Mouse (Mus musculus) stomach, embryonic 15.5 days (tissue): Measurements from ENCODE around the gene Jade1. TPM values are rescaled to one million over a fixed set of nuclear protein-coding genes. Genes with fewer than 3 reads are reported as not detected.

Source experiments
- ATAC-seq: fragments of 200-750 bp; cut with Nextera tagmentation; 2 replicates; pipeline ENCODE4 v1.8.0; 2017; ENCODE audit warnings: low read depth, moderate number of reproducible peaks, moderate TSS enrichment; ENCODE audit not compliant: insufficient read depth, low FRiP score
- H3K27ac ChIP-seq: fragments of 300-500 bp; sonication (generic); 2 replicates; pipeline ENCODE4 v1.5.1; 2015; ENCODE audit warnings: mild to moderate bottlenecking, inconsistent platforms
- H3K27me3 ChIP-seq: fragments of 300-500 bp; sonication (generic); replicated peaks from 2 replicates; pipeline ENCODE4 v1.6.1; 2015; ENCODE audit warnings: inconsistent platforms
- H3K36me3 ChIP-seq: fragments of 300-500 bp; sonication (generic); 2 replicates; pipeline ENCODE4 v1.6.1; 2015; ENCODE audit warnings: inconsistent platforms
- H3K4me1 ChIP-seq: fragments of 300-500 bp; sonication (generic); 2 replicates; pipeline ENCODE4 v1.6.1; 2015; ENCODE audit warnings: inconsistent platforms
- H3K4me2 ChIP-seq: fragments of 300-500 bp; sonication (generic); 2 replicates; pipeline ENCODE4 v1.6.1; 2015; ENCODE audit warnings: mild to moderate bottlenecking, inconsistent platforms
- H3K4me3 ChIP-seq: fragments of 300-500 bp; sonication (generic); replicated peaks from 2 replicates; pipeline ENCODE4 v1.5.1; 2015; ENCODE audit warnings: inconsistent platforms
- H3K9ac ChIP-seq: fragments of 300-500 bp; sonication (generic); 2 replicates; pipeline ENCODE4 v1.6.1; 2015; ENCODE audit warnings: inconsistent platforms
- H3K9me3 ChIP-seq: fragments of 300-500 bp; sonication (generic); 2 replicates; pipeline ENCODE4 v1.6.1; 2016; ENCODE audit warnings: inconsistent platforms
- WGBS: fragments of 180-500 bp; shearing (Covaris S2); methylation state at CpG from one replicate; pipeline ENCODE4 v1.1.7; 2015; 5-methylcytosine and 5-hydroxymethylcytosine counted together
- polyA plus RNA-seq: library from polyadenylated mRNA; unstranded; fragments of >200 nt; fragmentation: Nextera tagmentation; extraction: Ambion mirVana; gene quantifications from 2 replicates; pipeline ENCODE4 v1.2.1, GENCODE M21; 2015

Jade1 gene
- polyA plus RNA-seq, 1 experiment from 2014 or later: 17.0 TPM

DNA sequence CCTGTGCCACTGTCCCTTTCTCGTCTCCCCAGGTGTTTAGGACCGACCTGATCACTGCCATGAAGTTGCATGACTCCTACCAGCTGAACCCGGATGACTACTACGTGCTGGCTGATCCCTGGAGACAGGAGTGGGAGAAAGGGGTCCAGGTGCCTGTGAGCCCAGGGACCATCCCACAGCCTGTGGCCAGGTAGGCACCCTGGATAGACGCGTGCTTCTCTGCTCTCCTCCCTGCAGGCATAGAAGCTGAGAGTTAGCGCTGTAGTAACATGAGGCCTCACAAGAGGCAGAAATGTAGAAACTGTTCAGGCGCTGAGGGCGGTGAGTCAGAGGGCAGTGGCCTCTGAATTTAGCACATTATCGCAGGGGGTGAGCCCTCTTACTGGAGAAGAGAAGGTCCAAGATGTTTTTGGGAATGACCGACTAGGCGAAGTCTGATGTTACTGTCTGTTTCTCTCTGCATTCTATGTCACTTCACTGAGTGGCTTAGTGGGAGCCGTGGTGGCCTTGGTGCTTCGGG lies 36.2 kb downstream of the Jade1 start:
- Histone ChIP-seq H3K9me3 (no peaks in the 10 kb centered on the region), H3K9ac (no peak overlapping the region), H3K4me1 (peaks cover 5% of the 10 kb centered on the region; the same call in 1 of the 2 replicates), H3K4me3 (no peak overlapping the region), H3K4me2 (no peak overlapping the region), H3K27me3 (no peaks in the 10 kb centered on the region), H3K27ac (no peak overlapping the region), H3K36me3 (peaks cover 14% of the 10 kb centered on the region)
- ATAC-seq: no peak
- WGBS: 92% methylated on average over 14 of the region's 14 CpGs

DNA sequence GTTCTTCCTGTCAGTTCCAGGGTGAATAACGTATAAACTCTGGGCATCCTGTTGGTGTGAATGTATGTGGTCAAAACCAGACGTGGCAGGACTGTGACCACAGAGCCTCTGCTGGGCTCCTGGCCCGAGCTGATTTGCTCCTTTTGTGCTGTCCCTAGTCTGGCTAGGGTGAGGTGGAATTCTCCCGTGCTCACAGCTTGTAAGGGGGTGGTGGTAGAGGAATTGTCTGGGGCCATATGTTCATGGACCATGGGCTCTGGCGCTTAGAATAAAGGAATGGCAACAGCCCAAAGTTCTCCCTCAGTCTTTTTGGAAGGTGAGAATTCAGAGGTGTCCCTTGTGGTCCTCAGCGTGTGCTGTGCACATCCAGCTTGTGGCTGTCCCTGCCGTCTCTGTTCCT lies 37.3 kb downstream of the Jade1 start:
- Histone ChIP-seq H3K36me3 (peaks cover 22% of the 10 kb centered on the region), H3K27ac (no peak overlapping the region), H3K9ac (no peak overlapping the region), H3K27me3 (no peaks in the 10 kb centered on the region), H3K4me1 (no peaks in the 10 kb centered on the region), H3K4me2 (no peak overlapping the region), H3K4me3 (no peak overlapping the region), H3K9me3 (no peaks in the 10 kb centered on the region)
- ATAC-seq: no peak
- WGBS: 88% methylated on average over 7 of the region's 7 CpGs

DNA sequence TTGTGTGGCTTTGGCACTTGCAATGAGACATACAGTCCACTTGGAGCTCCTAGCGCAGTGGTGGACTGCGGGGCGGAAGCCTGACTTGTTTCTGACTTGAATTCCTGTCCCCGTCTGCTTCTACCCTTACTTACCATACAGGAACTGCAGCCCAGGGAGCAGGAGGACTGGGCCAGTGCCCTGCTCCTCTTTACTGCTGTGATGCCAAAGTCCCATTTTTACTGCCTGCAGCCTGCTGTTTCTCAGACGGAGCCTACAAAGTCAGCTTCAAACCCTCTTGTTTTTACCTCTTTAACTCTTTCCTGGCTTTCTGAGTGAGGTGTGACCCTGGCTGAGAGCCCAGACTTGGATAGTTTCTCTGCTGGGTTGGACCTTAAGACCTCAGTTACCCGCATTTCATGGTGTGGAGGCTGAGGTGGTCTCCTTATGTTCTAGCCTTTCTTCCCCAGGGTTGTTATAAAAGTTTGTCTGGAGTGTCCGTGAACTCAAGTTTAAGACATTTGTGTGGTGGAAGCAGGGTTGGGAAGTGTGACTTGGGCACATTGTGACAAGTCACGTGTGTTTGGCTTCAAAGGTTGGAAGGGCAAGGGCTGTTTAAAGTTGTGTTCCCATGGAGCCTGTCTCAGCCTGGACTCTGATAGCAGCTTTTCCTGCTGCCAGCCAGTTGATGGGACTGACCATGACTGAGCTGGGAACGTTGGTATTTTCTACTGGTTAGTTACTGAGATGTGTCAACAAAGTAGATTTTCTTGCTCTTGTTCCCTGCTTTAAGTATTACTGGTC lies 38.8 kb downstream of the Jade1 start:
- Histone ChIP-seq H3K27ac (no peak overlapping the region), H3K4me2 (no peak overlapping the region), H3K4me3 (no peak overlapping the region), H3K9ac (no peak overlapping the region), H3K9me3 (no peaks in the 10 kb centered on the region), H3K4me1 (no peaks in the 10 kb centered on the region), H3K36me3 (peaks cover 28% of the 10 kb centered on the region), H3K27me3 (no peaks in the 10 kb centered on the region)
- no peak for ATAC-seq
- 84% methylated on average over 9 of the region's 9 CpGs for WGBS

DNA sequence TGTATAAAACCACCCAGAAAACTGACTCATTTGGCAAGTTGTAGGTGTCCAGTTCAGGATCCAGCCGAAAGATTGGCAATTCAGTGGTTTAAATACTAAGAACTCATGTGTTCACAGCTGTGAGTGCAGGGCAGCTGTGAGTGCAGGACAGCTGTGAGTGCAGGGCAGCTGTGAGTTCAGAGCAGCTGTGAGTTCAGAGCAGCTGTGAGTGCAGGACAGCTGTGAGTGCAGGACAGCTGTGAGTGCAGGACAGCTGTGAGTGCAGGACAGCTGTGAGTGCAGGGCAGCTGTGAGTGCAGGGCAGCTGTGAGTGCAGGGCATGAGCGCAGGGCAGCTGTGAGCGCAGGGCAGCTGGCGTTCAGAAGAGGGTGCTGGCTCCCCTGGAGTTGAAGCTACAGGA lies 39.5 kb downstream of the Jade1 start:
- Histone ChIP-seq H3K9me3 (no peaks in the 10 kb centered on the region), H3K4me2 (no peak overlapping the region), H3K4me1 (no peaks in the 10 kb centered on the region), H3K9ac (no peak overlapping the region), H3K4me3 (no peak overlapping the region), H3K27ac (no peak overlapping the region), H3K36me3 (peaks cover 25% of the 10 kb centered on the region), H3K27me3 (no peaks in the 10 kb centered on the region)
- 93% methylated on average over 4 of the region's 4 CpGs for WGBS
- no peak for ATAC-seq

DNA sequence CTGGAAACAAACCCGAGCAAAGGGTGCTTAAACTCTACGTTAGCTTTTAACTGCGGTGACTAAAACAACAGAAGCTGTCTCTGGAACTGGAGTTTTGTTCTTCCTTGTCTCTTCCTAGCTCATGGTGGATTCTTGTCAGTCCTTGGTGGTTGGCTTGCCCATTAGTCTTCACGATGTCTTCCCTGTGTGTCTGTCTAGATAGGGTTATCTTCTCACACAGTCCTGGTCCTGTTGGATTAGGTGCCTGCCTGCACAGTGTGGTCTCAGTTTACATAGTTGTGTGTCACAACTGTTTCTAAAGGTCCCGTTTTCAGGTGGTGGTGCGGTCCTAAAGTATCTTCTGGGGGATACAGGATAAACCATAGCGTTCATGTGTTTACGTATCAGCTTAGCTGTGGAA lies 41.5 kb downstream of the Jade1 start:
- Histone ChIP-seq H3K4me1 (no peaks in the 10 kb centered on the region), H3K9ac (no peak overlapping the region), H3K9me3 (no peaks in the 10 kb centered on the region), H3K4me2 (no peak overlapping the region), H3K27ac (no peak overlapping the region), H3K27me3 (no peaks in the 10 kb centered on the region), H3K36me3 (peaks cover 23% of the 10 kb centered on the region), H3K4me3 (no peak overlapping the region)
- ATAC-seq: no peak
- WGBS: 87% methylated on average over 8 of the region's 8 CpGs

DNA sequence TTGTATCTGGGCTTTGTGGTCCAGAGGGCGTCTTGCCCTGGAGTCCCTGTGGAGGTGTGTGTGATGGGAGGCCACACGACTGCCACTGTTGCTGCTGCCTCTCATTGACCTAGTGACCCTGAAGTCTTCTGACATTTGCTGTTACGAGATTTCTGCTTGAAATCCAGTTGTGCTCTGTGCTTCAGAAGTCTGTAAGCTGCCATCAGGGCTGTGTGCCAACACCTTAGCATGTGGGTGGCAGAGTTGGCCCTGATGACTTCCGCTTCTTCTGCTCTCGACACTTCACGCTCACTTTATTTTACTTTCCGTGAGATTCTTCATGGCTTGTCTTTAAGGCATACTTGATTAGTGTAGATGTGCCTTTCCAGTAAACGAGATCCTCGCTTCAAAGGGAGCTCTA lies 42.9 kb downstream of the Jade1 start:
- Histone ChIP-seq H3K4me3 (no peak overlapping the region), H3K4me1 (no peaks in the 10 kb centered on the region; the same call in 1 of the 2 replicates), H3K4me2 (no peak overlapping the region), H3K9me3 (no peaks in the 10 kb centered on the region), H3K27ac (no peak overlapping the region), H3K36me3 (peaks cover 23% of the 10 kb centered on the region), H3K9ac (no peak overlapping the region), H3K27me3 (no peaks in the 10 kb centered on the region)
- 88% methylated on average over 9 of the region's 9 CpGs for WGBS
- no peak for ATAC-seq

DNA sequence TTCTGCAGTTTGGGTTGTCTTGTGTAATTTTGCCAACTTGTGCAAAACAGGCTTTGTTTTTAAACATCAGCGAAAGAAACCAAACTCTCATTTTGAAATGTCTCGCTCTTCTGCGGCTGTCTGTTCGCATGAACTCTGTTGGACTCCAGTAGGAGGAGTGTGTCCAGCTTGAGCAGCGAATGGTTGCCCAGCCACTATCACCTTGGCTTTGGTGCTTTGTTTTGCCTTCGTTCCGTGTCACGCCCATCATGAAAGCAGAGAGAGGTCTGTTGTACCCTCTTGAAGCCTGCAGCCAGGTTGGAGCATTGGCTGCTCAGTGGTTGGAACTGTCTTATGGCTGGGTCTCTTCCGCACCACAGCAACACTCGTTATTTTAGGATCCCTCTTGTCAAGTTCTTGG lies 43.7 kb downstream of the Jade1 start:
- Histone ChIP-seq H3K4me3 (no peak overlapping the region), H3K27ac (no peak overlapping the region), H3K27me3 (no peaks in the 10 kb centered on the region), H3K9me3 (no peaks in the 10 kb centered on the region), H3K4me2 (no peak overlapping the region), H3K36me3 (peaks cover 18% of the 10 kb centered on the region), H3K9ac (no peak overlapping the region), H3K4me1 (no peaks in the 10 kb centered on the region; the same call in 1 of the 2 replicates)
- 92% methylated on average over 10 of the region's 10 CpGs for WGBS
- no peak for ATAC-seq

DNA sequence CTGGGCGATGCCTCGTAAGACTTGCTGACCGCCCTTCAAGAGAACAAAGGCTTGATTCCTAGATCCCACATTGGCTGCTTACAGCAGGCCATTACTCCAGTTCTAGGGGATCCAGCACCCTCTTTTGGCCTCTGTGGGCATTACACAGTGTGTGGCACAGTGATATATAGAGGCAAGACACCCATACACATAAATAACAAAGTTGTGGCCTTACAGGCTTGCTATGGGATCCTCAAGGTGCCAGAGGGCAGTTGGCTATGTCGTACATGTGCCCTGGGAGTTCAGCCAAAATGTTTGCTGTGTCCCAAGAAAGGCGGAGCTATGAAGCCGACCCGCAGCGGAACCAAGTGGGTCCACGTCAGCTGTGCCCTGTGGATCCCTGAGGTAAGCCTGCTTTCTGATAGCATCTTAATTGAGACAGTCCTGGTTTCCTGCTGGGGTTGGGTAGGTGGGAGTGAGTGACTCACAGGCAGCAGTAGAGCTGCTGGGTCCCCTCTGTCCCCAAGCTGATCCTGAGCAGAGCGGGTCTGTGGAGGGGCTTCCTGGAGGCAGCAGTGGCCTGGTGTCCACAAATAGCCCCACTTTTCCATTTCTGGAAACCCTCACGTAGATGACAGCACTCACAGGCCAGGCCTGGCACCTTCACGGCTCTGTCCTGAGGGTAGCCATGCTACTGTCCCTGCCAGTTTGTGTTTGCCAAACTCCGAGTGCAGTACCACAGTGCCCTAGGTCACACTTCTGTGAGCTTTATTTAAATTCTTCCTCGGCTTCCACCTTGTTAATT lies 44.5 kb downstream of the Jade1 start:
- H3K4me3 ChIP-seq: no peak overlapping the region
- H3K9me3 ChIP-seq: no peaks in the 10 kb centered on the region
- H3K36me3 ChIP-seq: peaks cover 18% of the 10 kb centered on the region; the same call in 1 of the 2 replicates
- H3K9ac ChIP-seq: no peak overlapping the region
- H3K4me2 ChIP-seq: no peak overlapping the region
- 88% methylated on average over 14 of the region's 14 CpGs for WGBS
- no peaks in the 10 kb centered on the region; the same call in 1 of the 2 replicates for H3K4me1 ChIP-seq
- 0 out of 2 replicates have a peak, but pooled peaks have one; percentile 27 for ATAC-seq
- H3K27me3 ChIP-seq: no peaks in the 10 kb centered on the region
- H3K27ac ChIP-seq: no peak overlapping the region

DNA sequence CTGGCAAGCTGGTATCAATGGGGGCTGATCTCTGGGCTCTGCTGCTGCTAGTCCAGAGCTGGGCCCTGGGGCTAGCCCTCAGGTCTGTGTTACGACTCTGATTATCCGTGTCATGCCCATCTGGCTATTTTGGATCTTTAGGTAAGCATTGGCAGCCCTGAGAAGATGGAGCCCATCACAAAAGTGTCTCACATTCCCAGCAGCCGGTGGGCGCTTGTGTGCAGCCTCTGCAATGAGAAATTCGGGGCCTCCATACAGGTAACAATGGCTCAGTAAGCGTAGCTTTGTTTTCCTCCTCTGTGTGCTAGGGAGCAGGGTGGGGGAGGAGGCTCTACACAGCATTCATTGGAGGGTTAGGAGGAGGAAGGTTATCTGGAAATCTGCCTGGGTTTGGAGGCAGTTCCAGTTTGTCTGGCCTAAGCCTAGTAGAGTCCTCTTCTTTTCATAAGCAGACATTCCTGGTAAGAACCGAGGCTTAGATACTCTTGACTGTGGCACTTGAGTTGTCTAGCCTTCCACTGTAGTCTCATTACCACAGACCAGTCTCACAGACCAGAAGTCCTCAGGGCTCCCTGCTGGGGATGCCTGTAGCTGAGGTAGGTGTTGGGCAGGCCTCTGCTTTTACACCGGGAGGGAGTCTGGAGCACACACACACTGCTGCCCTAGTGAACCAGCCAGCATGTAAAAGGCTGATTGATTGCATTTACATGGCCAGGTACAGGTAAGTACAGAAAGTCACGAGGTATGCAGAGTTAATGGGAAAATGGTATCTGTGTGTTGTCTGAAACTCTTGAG lies 45.9 kb downstream of the Jade1 start:
- H3K27ac ChIP-seq: no peak overlapping the region
- peaks cover 19% of the 10 kb centered on the region; the same call in 1 of the 2 replicates for H3K36me3 ChIP-seq

DNA sequence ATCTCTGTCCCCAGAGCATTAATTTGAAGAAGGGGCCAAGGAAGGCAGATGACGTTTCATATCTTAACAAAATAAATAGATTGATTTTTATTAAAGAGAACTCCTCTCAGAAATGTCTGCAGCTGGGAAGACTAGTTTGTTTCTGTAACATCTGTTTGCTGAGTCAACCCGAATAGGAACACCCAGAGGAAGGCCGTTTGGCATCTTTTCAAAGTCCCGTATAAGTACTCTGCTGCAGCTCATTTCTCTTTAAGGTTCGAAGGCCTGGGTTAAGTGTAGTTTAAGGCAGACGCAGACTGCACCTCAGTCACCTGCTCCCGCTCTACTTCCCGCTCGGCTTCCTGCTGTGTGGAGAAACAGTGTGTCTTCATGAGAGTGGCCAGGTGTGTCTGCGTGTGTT lies 47.4 kb downstream of the Jade1 start:
- 44% methylated on average over 10 of the region's 10 CpGs for WGBS
- H3K9me3 ChIP-seq: no peaks in the 10 kb centered on the region
- peaks cover 11% of the 10 kb centered on the region; the same call in 1 of the 2 replicates for H3K36me3 ChIP-seq
- H3K9ac ChIP-seq: no peak overlapping the region
- H3K4me2 ChIP-seq: no peak overlapping the region
- H3K27me3 ChIP-seq: no peaks in the 10 kb centered on the region
- no peak overlapping the region for H3K27ac ChIP-seq
- ATAC-seq: no peak
- no peak overlapping the region for H3K4me3 ChIP-seq
- H3K4me1 ChIP-seq: no peaks in the 10 kb centered on the region; the same call in 1 of the 2 replicates

More for the DNA sequence above, 45.9 kb downstream of the Jade1 start:
- H3K4me2 ChIP-seq: no peak overlapping the region
- no peaks in the 10 kb centered on the region for H3K9me3 ChIP-seq
- no peak for ATAC-seq
- H3K4me1 ChIP-seq: no peaks in the 10 kb centered on the region; the same call in 1 of the 2 replicates
- H3K9ac ChIP-seq: no peak overlapping the region
- no peaks in the 10 kb centered on the region for H3K27me3 ChIP-seq
- 77% methylated on average over 9 of the region's 9 CpGs for WGBS
- no peak overlapping the region for H3K4me3 ChIP-seq

DNA sequence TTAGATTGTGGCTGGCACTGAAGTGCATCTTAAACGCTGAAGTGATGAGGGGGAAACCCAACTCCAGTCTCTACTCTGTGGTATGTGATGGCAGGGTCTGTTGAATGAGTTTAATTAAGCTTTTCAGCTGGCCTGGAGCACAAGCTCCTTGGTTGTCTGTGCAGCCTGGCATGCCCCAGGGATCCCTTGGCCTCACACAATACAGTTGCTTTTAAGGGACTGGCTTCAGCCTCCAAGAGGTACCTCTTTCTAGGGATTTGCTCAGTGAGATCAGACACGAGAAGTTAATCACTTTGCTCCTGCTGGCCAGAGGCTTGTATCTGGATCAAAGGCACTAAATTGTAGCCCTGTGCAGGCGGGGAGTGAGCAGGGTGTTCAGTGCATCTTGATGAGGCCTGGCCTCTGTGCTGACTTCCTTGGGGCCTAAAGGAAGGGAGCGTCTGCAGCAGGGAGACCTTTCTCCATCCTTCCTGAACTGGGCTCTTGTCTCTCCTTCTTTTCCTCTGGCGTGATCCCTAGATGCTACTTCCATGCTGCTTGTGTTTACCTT lies 48.0 kb downstream of the Jade1 start:
- Histone ChIP-seq H3K27ac (no peak overlapping the region), H3K36me3 (0 out of 2 replicates have a peak, but pooled peaks cover 6% of the 10 kb centered on the region), H3K4me1 (no peaks in the 10 kb centered on the region; the same call in 1 of the 2 replicates), H3K4me2 (no peak overlapping the region), H3K9me3 (no peaks in the 10 kb centered on the region), H3K9ac (no peak overlapping the region), H3K4me3 (no peak overlapping the region), H3K27me3 (no peaks in the 10 kb centered on the region)
- 67% methylated on average over 5 of the region's 5 CpGs for WGBS
- no peak for ATAC-seq
